Mouse (Mus musculus): Measurements from ENCODE around the gene Slit2.

The Slit2 gene

GRCm38 (mm10) chr5:48235270-48235669 lies 252.3 kb downstream of the Slit2 start:
- DNase-seq, result no peak

GRCm38 (mm10) chr5:48240751-48241150 lies 257.8 kb downstream of the Slit2 start:
- DNase-seq, result peak; percentile 48

- peak; percentile 84 for DNase-seq
Measured at GRCm38 (mm10) chr5:48248327-48248726, 265.4 kb downstream of the Slit2 start.

- no peak for DNase-seq
Measured at GRCm38 (mm10) chr5:48277561-48277960, 294.6 kb downstream of the Slit2 start.

- no peak for DNase-seq
Measured at GRCm38 (mm10) chr5:48301186-48301585, 318.2 kb downstream of the Slit2 start.

GRCm38 (mm10) chr5:48315057-48315602 lies 332.2 kb downstream of the Slit2 start:
- DNase-seq, result no peak

GRCm38 (mm10) chr5:48320597-48320996 lies 337.7 kb downstream of the Slit2 start:
- no peak for DNase-seq

- DNase-seq, result no peak
Measured at GRCm38 (mm10) chr5:48326221-48326620, 343.3 kb downstream of the Slit2 start.

- no peak for DNase-seq
Measured at GRCm38 (mm10) chr5:48327652-48328051, 344.7 kb downstream of the Slit2 start, which contains the start of gene 5730480H06Rik. 5730480H06Rik (plus strand) TSS chr5:48327952.

GRCm38 (mm10) chr5:48329751-48330150 lies 346.8 kb downstream of the Slit2 start:
- DNase-seq, result no peak

- DNase-seq, result no peak
Measured at GRCm38 (mm10) chr5:48330817-48331216, 347.9 kb downstream of the Slit2 start.

- no peak for DNase-seq
Measured at GRCm38 (mm10) chr5:48331441-48331840, 348.5 kb downstream of the Slit2 start.

- no peak for DNase-seq
Measured at GRCm38 (mm10) chr5:48333407-48333806, 350.5 kb downstream of the Slit2 start.

- peak; percentile 3 for DNase-seq
Measured at GRCm38 (mm10) chr5:48333884-48334513, 351.1 kb downstream of the Slit2 start.

GRCm38 (mm10) chr5:48340808-48341433 lies 358.0 kb downstream of the Slit2 start:
- no peak for DNase-seq

- DNase-seq, result peak; percentile 30
Measured at GRCm38 (mm10) chr5:48345095-48345982, 362.4 kb downstream of the Slit2 start.

- DNase-seq, result no peak
Measured at GRCm38 (mm10) chr5:48345983-48346648, 363.2 kb downstream of the Slit2 start.

- DNase-seq, result no peak
Measured at GRCm38 (mm10) chr5:48349309-48349708, 366.4 kb downstream of the Slit2 start.
